Mouse (Mus musculus) kidney, embryonic 15.5 days (tissue): ENCODE results near the gene Sowahc. TPM values are rescaled to one million over a fixed set of nuclear protein-coding genes. Genes with fewer than 3 reads are reported as not detected.

Experiments used
- ATAC-seq: fragments of 200-750 bp; cut with Nextera tagmentation; replicated peaks from 2 replicates; pipeline ENCODE4 v1.8.0; 2017; ENCODE audit warnings: moderate TSS enrichment; ENCODE audit not compliant: low FRiP score
- H3K27ac ChIP-seq: fragments of 300-500 bp; sonication (generic); 2 replicates; pipeline ENCODE4 v1.5.1; 2015; ENCODE audit warnings: mild to moderate bottlenecking, inconsistent platforms
- H3K27me3 ChIP-seq: fragments of 300-500 bp; sonication (generic); 2 replicates; pipeline ENCODE4 v1.6.1; 2015; ENCODE audit warnings: inconsistent platforms
- H3K36me3 ChIP-seq: fragments of 300-500 bp; sonication (generic); 2 replicates; pipeline ENCODE4 v1.6.1; 2015; ENCODE audit warnings: inconsistent platforms
- H3K4me1 ChIP-seq: fragments of 300-500 bp; sonication (generic); 2 replicates; pipeline ENCODE4 v1.6.1; 2015; ENCODE audit warnings: inconsistent platforms
- H3K4me2 ChIP-seq: fragments of 300-500 bp; sonication (generic); 2 replicates; pipeline ENCODE4 v1.6.1; 2015; ENCODE audit warnings: moderate library complexity, mild to moderate bottlenecking, inconsistent platforms
- H3K4me3 ChIP-seq: fragments of 300-500 bp; sonication (generic); replicated peaks from 2 replicates; pipeline ENCODE4 v1.5.1; 2015; ENCODE audit warnings: mild to moderate bottlenecking, inconsistent platforms
- H3K9ac ChIP-seq: fragments of 300-500 bp; sonication (generic); 2 replicates; pipeline ENCODE4 v1.6.1; 2015; ENCODE audit warnings: mild to moderate bottlenecking, inconsistent platforms
- H3K9me3 ChIP-seq: fragments of 300-500 bp; sonication (generic); replicated peaks from 2 replicates; pipeline ENCODE4 v1.6.1; 2016; ENCODE audit warnings: inconsistent platforms
- WGBS: fragments of 180-500 bp; shearing (Covaris S2); methylation state at CpG from one replicate; pipeline ENCODE4 v1.1.7; 2015; ENCODE audit warnings: mixed read lengths; 5-methylcytosine and 5-hydroxymethylcytosine counted together
- polyA plus RNA-seq: library from polyadenylated mRNA; unstranded; fragments of >200 nt; fragmentation: Nextera tagmentation; extraction: Ambion mirVana; gene quantifications from 2 replicates; pipeline ENCODE4 v1.2.1, GENCODE M21; 2015

Sowahc gene
- 10.8 and 12.1 TPM in 2 replicates for polyA plus RNA-seq

GRCm38 (mm10) chr10:59221473-59222270 is at the start of gene Sowahc, which contains the start of gene Sept10:
Gene Sowahc (plus strand): TSS chr10:59221953.
Gene Sept10 (minus strand): TSS chr10:59221847.
- Histone ChIP-seq H3K27ac (peak within 1 kb of the TSS; percentile 98), H3K9ac (peak within 1 kb of the TSS; percentile 91), H3K9me3 (no peaks in the 10 kb centered on the region), H3K4me2 (peak within 1 kb of the TSS; percentile 91), H3K4me3 (peak within 1 kb of the TSS; percentile 87), H3K4me1 (peaks cover 20% of the 10 kb centered on the region), H3K27me3 (no peaks in the 10 kb centered on the region), H3K36me3 (no peaks in the 10 kb centered on the region)
- ATAC-seq = peak; percentile 97
- WGBS = under 1% methylated on average over 82 of the region's 84 CpGs

- peaks cover 26% of the 10 kb centered on the region; the same call in 1 of the 2 replicates for H3K36me3 ChIP-seq
- no peak overlapping the region for H3K4me3 ChIP-seq
- ATAC-seq = no peak
- WGBS = 88% methylated on average over 1 of the region's 1 CpGs
- no peak overlapping the region for H3K27ac ChIP-seq
- no peaks in the 10 kb centered on the region for H3K9me3 ChIP-seq
- no peaks in the 10 kb centered on the region for H3K4me1 ChIP-seq
- no peak overlapping the region for H3K9ac ChIP-seq
- no peak overlapping the region for H3K4me2 ChIP-seq
- no peaks in the 10 kb centered on the region for H3K27me3 ChIP-seq
Measured at GRCm38 (mm10) chr10:59172539-59172938, 49.2 kb upstream of the Sowahc start.

GRCm38 (mm10) chr10:59179620-59180019 is 42.1 kb upstream of the Sowahc start:
- no peaks in the 10 kb centered on the region for H3K9me3 ChIP-seq
- ATAC-seq = no peak
- no peaks in the 10 kb centered on the region for H3K4me1 ChIP-seq
- 71% methylated on average over 3 of the region's 3 CpGs for WGBS
- no peak overlapping the region for H3K9ac ChIP-seq
- no peaks in the 10 kb centered on the region for H3K27me3 ChIP-seq
- no peak overlapping the region for H3K4me2 ChIP-seq
- peaks cover 20% of the 10 kb centered on the region; the same call in 1 of the 2 replicates for H3K36me3 ChIP-seq
- no peak overlapping the region for H3K27ac ChIP-seq
- H3K4me3 ChIP-seq = no peak overlapping the region

- WGBS = 59% methylated on average over 3 of the region's 3 CpGs
- Histone ChIP-seq H3K27me3 (no peaks in the 10 kb centered on the region), H3K9me3 (no peaks in the 10 kb centered on the region), H3K4me1 (no peaks in the 10 kb centered on the region), H3K4me3 (no peak overlapping the region), H3K9ac (no peak overlapping the region), H3K27ac (no peak overlapping the region), H3K4me2 (no peak overlapping the region), H3K36me3 (peaks cover 6% of the 10 kb centered on the region)
- ATAC-seq = no peak
Measured at GRCm38 (mm10) chr10:59182306-59182705, 39.4 kb upstream of the Sowahc start.

- Histone ChIP-seq H3K9me3 (no peaks in the 10 kb centered on the region), H3K4me1 (peaks cover 9% of the 10 kb centered on the region; the same call in 1 of the 2 replicates), H3K27me3 (no peaks in the 10 kb centered on the region), H3K4me2 (no peak overlapping the region), H3K9ac (no peak overlapping the region), H3K36me3 (peaks cover 9% of the 10 kb centered on the region; the same call in 1 of the 2 replicates), H3K27ac (no peak overlapping the region), H3K4me3 (no peak overlapping the region)
- ATAC-seq = no peak
- 36% methylated on average over 5 of the region's 5 CpGs for WGBS
Measured at GRCm38 (mm10) chr10:59194891-59195290, 26.9 kb upstream of the Sowahc start.

- Histone ChIP-seq H3K9me3 (no peaks in the 10 kb centered on the region), H3K4me3 (no peak overlapping the region), H3K36me3 (no peaks in the 10 kb centered on the region), H3K4me1 (peaks cover 9% of the 10 kb centered on the region; the same call in 1 of the 2 replicates), H3K4me2 (no peak overlapping the region), H3K9ac (no peak overlapping the region), H3K27ac (no peak overlapping the region), H3K27me3 (no peaks in the 10 kb centered on the region)
- 83% methylated on average over 3 of the region's 3 CpGs for WGBS
- ATAC-seq = no peak
Measured at GRCm38 (mm10) chr10:59196763-59197162, 25.0 kb upstream of the Sowahc start.

- no peak overlapping the region for H3K27ac ChIP-seq
- no peaks in the 10 kb centered on the region for H3K27me3 ChIP-seq
- ATAC-seq = no peak
- no peaks in the 10 kb centered on the region for H3K36me3 ChIP-seq
- H3K4me2 ChIP-seq = no peak overlapping the region
- no peaks in the 10 kb centered on the region for H3K9me3 ChIP-seq
- 0 out of 2 replicates have a peak, but pooled peaks cover under 1% of the 10 kb centered on the region for H3K4me1 ChIP-seq
- H3K9ac ChIP-seq = no peak overlapping the region
- no peak overlapping the region for H3K4me3 ChIP-seq
Measured at GRCm38 (mm10) chr10:59200011-59200410, 21.7 kb upstream of the Sowahc start.

GRCm38 (mm10) chr10:59220824-59221472 is 805 bp upstream of the Sowahc start:
- Histone ChIP-seq H3K9ac (peak overlapping the region; percentile 91), H3K27me3 (no peaks in the 10 kb centered on the region), H3K4me1 (peaks cover 22% of the 10 kb centered on the region), H3K9me3 (no peaks in the 10 kb centered on the region), H3K36me3 (no peaks in the 10 kb centered on the region), H3K4me3 (peak overlapping the region; percentile 87), H3K27ac (peak overlapping the region; percentile 98), H3K4me2 (peak overlapping the region; percentile 91)
- under 1% methylated on average over 39 of the region's 39 CpGs for WGBS
- ATAC-seq = no peak

GRCm38 (mm10) chr10:59222271-59223101 is 733 bp downstream of the Sowahc start:
- Histone ChIP-seq H3K36me3 (no peaks in the 10 kb centered on the region), H3K4me2 (peak overlapping the region; percentile 91), H3K4me3 (peak overlapping the region; percentile 87), H3K9me3 (no peaks in the 10 kb centered on the region), H3K9ac (peak overlapping the region; percentile 91), H3K4me1 (peaks cover 18% of the 10 kb centered on the region), H3K27me3 (no peaks in the 10 kb centered on the region), H3K27ac (peak overlapping the region; percentile 98)
- ATAC-seq = peak; percentile 9
- WGBS = 2% methylated on average over 49 of the region's 49 CpGs

- Histone ChIP-seq H3K9me3 (no peaks in the 10 kb centered on the region), H3K4me1 (peaks cover 18% of the 10 kb centered on the region), H3K27me3 (no peaks in the 10 kb centered on the region), H3K4me2 (peak overlapping the region; percentile 91), H3K27ac (no peak overlapping the region), H3K36me3 (no peaks in the 10 kb centered on the region), H3K4me3 (peak overlapping the region; percentile 87), H3K9ac (peak overlapping the region; percentile 91)
- no peak for ATAC-seq
- WGBS = 32% methylated on average over 14 of the region's 14 CpGs
Measured at GRCm38 (mm10) chr10:59223301-59223700, 1.5 kb downstream of the Sowahc start.

- no peaks in the 10 kb centered on the region for H3K36me3 ChIP-seq
- H3K4me2 ChIP-seq = peak overlapping the region; percentile 91
- H3K4me1 ChIP-seq = peaks cover 18% of the 10 kb centered on the region
- WGBS = 66% methylated on average over 4 of the region's 4 CpGs
- H3K27me3 ChIP-seq = no peaks in the 10 kb centered on the region
- H3K27ac ChIP-seq = no peak overlapping the region
- H3K9me3 ChIP-seq = no peaks in the 10 kb centered on the region
- no peak for ATAC-seq
- H3K4me3 ChIP-seq = peak overlapping the region; percentile 87; the same call in 1 of the 2 replicates
- H3K9ac ChIP-seq = no peak overlapping the region
Measured at GRCm38 (mm10) chr10:59223890-59224289, 2.1 kb downstream of the Sowahc start.
